Mouse (Mus musculus): ENCODE data around the gene Hyal2. TPM values are rescaled to one million over a fixed set of nuclear protein-coding genes. Genes with fewer than 3 reads are reported as not detected.

The Hyal2 gene
- polyA plus RNA-seq, 1 experiment from 2014 or later: 105 TPM

GRCm38 (mm10) chr9:107534408-107535202, 33.1 kb upstream of the Hyal2 start:
- H3K4me1 ChIP-seq (ENCODE audit: control insufficient read depth, insufficient read depth, low read length): peaks cover 25% of the 10 kb centered on the region
- H3K27ac ChIP-seq (ENCODE audit: low read depth, low read length): peak overlapping the region; percentile 64
- under 1% methylated on average over 40 of the region's 40 CpGs for WGBS (ENCODE audit: insufficient replicate concordance)
- no peaks in the 10 kb centered on the region for H3K9me3 ChIP-seq (replicated peaks; ENCODE audit: control insufficient read depth, low read length)
- H3K4me2 ChIP-seq: peak overlapping the region; percentile 93
- H3K36me3 ChIP-seq (ENCODE audit: control insufficient read depth, insufficient read depth, low read length): 0 out of 2 replicates have a peak, but pooled peaks cover 8% of the 10 kb centered on the region
- peaks cover 4% of the 10 kb centered on the region; the same call in 1 of the 2 replicates for H3K27me3 ChIP-seq (ENCODE audit: control insufficient read depth, insufficient read depth, low read length)
- peak overlapping the region; percentile 94 for H3K9ac ChIP-seq (ENCODE audit: low read depth, low read length)
- peak overlapping the region; percentile 92 for H3K4me3 ChIP-seq (ENCODE audit: low read depth, low read length)
- ATAC-seq (replicated peaks; ENCODE audit: insufficient number of reproducible peaks, low FRiP score, low TSS enrichment): 0 out of 2 replicates have a peak, but pooled peaks have one; percentile 14

GRCm38 (mm10) chr9:107538231-107538630, 29.5 kb upstream of the Hyal2 start:
- Histone ChIP-seq H3K4me3 (ENCODE audit: low read depth, low read length) (no peak overlapping the region), H3K27me3 (ENCODE audit: control insufficient read depth, insufficient read depth, low read length) (no peaks in the 10 kb centered on the region), H3K9me3 (replicated peaks; ENCODE audit: control insufficient read depth, low read length) (no peaks in the 10 kb centered on the region), H3K27ac (ENCODE audit: low read depth, low read length) (no peak overlapping the region), H3K36me3 (ENCODE audit: control insufficient read depth, insufficient read depth, low read length) (0 out of 2 replicates have a peak, but pooled peaks cover 9% of the 10 kb centered on the region), H3K4me1 (ENCODE audit: control insufficient read depth, insufficient read depth, low read length) (peaks cover 40% of the 10 kb centered on the region), H3K4me2 (no peak overlapping the region), H3K9ac (ENCODE audit: low read depth, low read length) (no peak overlapping the region)
- ATAC-seq (replicated peaks; ENCODE audit: insufficient number of reproducible peaks, low FRiP score, low TSS enrichment): no peak
- 95% methylated on average over 7 of the region's 7 CpGs for WGBS (ENCODE audit: insufficient replicate concordance)

- H3K27me3 ChIP-seq (ENCODE audit: control insufficient read depth, insufficient read depth, low read length): no peaks in the 10 kb centered on the region
- 94% methylated on average over 3 of the region's 3 CpGs for WGBS (ENCODE audit: insufficient replicate concordance)
- no peak overlapping the region for H3K27ac ChIP-seq (ENCODE audit: low read depth, low read length)
- H3K4me2 ChIP-seq: no peak overlapping the region
- ATAC-seq (replicated peaks; ENCODE audit: insufficient number of reproducible peaks, low FRiP score, low TSS enrichment): no peak
- no peaks in the 10 kb centered on the region for H3K9me3 ChIP-seq (replicated peaks; ENCODE audit: control insufficient read depth, low read length)
- H3K36me3 ChIP-seq (ENCODE audit: control insufficient read depth, insufficient read depth, low read length): 0 out of 2 replicates have a peak, but pooled peaks cover 9% of the 10 kb centered on the region
- H3K4me3 ChIP-seq (ENCODE audit: low read depth, low read length): no peak overlapping the region
- peaks cover 40% of the 10 kb centered on the region for H3K4me1 ChIP-seq (ENCODE audit: control insufficient read depth, insufficient read depth, low read length)
- no peak overlapping the region for H3K9ac ChIP-seq (ENCODE audit: low read depth, low read length)
Measured at GRCm38 (mm10) chr9:107538711-107539110, 29.0 kb upstream of the Hyal2 start.

- H3K36me3 ChIP-seq (ENCODE audit: control insufficient read depth, insufficient read depth, low read length): 0 out of 2 replicates have a peak, but pooled peaks cover 9% of the 10 kb centered on the region
- no peaks in the 10 kb centered on the region for H3K27me3 ChIP-seq (ENCODE audit: control insufficient read depth, insufficient read depth, low read length)
- H3K9ac ChIP-seq (ENCODE audit: low read depth, low read length): no peak overlapping the region
- no peak overlapping the region for H3K4me2 ChIP-seq
- no peak overlapping the region for H3K4me3 ChIP-seq (ENCODE audit: low read depth, low read length)
- 91% methylated on average over 8 of the region's 8 CpGs for WGBS (ENCODE audit: insufficient replicate concordance)
- ATAC-seq (replicated peaks; ENCODE audit: insufficient number of reproducible peaks, low FRiP score, low TSS enrichment): no peak
- H3K9me3 ChIP-seq (replicated peaks; ENCODE audit: control insufficient read depth, low read length): no peaks in the 10 kb centered on the region
- H3K27ac ChIP-seq (ENCODE audit: low read depth, low read length): no peak overlapping the region
- H3K4me1 ChIP-seq (ENCODE audit: control insufficient read depth, insufficient read depth, low read length): peaks cover 40% of the 10 kb centered on the region
Measured at GRCm38 (mm10) chr9:107539940-107540339, 27.8 kb upstream of the Hyal2 start.

- H3K4me2 ChIP-seq: no peak overlapping the region
- no peak overlapping the region for H3K4me3 ChIP-seq (ENCODE audit: low read depth, low read length)
- WGBS (ENCODE audit: insufficient replicate concordance): 74% methylated on average over 4 of the region's 4 CpGs
- H3K36me3 ChIP-seq (ENCODE audit: control insufficient read depth, insufficient read depth, low read length): 0 out of 2 replicates have a peak, but pooled peaks cover 9% of the 10 kb centered on the region
- no peak overlapping the region for H3K27ac ChIP-seq (ENCODE audit: low read depth, low read length)
- H3K9me3 ChIP-seq (replicated peaks; ENCODE audit: control insufficient read depth, low read length): no peaks in the 10 kb centered on the region
- H3K4me1 ChIP-seq (ENCODE audit: control insufficient read depth, insufficient read depth, low read length): peaks cover 36% of the 10 kb centered on the region
- no peak overlapping the region for H3K9ac ChIP-seq (ENCODE audit: low read depth, low read length)
- H3K27me3 ChIP-seq (ENCODE audit: control insufficient read depth, insufficient read depth, low read length): no peaks in the 10 kb centered on the region
- ATAC-seq (replicated peaks; ENCODE audit: insufficient number of reproducible peaks, low FRiP score, low TSS enrichment): no peak
Measured at GRCm38 (mm10) chr9:107540420-107540819, 27.3 kb upstream of the Hyal2 start.

GRCm38 (mm10) chr9:107541005-107541404, 26.7 kb upstream of the Hyal2 start:
- Histone ChIP-seq H3K4me2 (peak overlapping the region; percentile 73), H3K4me3 (ENCODE audit: low read depth, low read length) (peak overlapping the region; percentile 60), H3K27ac (ENCODE audit: low read depth, low read length) (no peak overlapping the region), H3K36me3 (ENCODE audit: control insufficient read depth, insufficient read depth, low read length) (0 out of 2 replicates have a peak, but pooled peaks cover 9% of the 10 kb centered on the region), H3K9me3 (replicated peaks; ENCODE audit: control insufficient read depth, low read length) (no peaks in the 10 kb centered on the region), H3K27me3 (ENCODE audit: control insufficient read depth, insufficient read depth, low read length) (no peaks in the 10 kb centered on the region), H3K9ac (ENCODE audit: low read depth, low read length) (peak overlapping the region; percentile 11; the same call in 1 of the 2 replicates), H3K4me1 (ENCODE audit: control insufficient read depth, insufficient read depth, low read length) (peaks cover 30% of the 10 kb centered on the region)
- no peak for ATAC-seq (replicated peaks; ENCODE audit: insufficient number of reproducible peaks, low FRiP score, low TSS enrichment)
- WGBS (ENCODE audit: insufficient replicate concordance): 36% methylated on average over 10 of the region's 10 CpGs

GRCm38 (mm10) chr9:107541474-107542351, 26.0 kb upstream of the Hyal2 start, which contains the start of the genes Cyb561d2 and Nprl2:
Gene Cyb561d2, minus strand, starts transcription at chr9:107542193.
Gene Nprl2, plus strand, starts transcription at chr9:107542226.
- H3K4me2 ChIP-seq: peak within 1 kb of the TSS; percentile 73
- H3K36me3 ChIP-seq (ENCODE audit: control insufficient read depth, insufficient read depth, low read length): 0 out of 2 replicates have a peak, but pooled peaks cover 9% of the 10 kb centered on the region
- no peaks in the 10 kb centered on the region for H3K9me3 ChIP-seq (replicated peaks; ENCODE audit: control insufficient read depth, low read length)
- no peak within 1 kb of the TSS for H3K27ac ChIP-seq (ENCODE audit: low read depth, low read length)
- peak within 1 kb of the TSS; percentile 60 for H3K4me3 ChIP-seq (ENCODE audit: low read depth, low read length)
- peaks cover 23% of the 10 kb centered on the region for H3K4me1 ChIP-seq (ENCODE audit: control insufficient read depth, insufficient read depth, low read length)
- peak; percentile 81 for ATAC-seq (replicated peaks; ENCODE audit: insufficient number of reproducible peaks, low FRiP score, low TSS enrichment)
- peak within 1 kb of the TSS; percentile 67 for H3K9ac ChIP-seq (ENCODE audit: low read depth, low read length)
- under 1% methylated on average over 46 of the region's 46 CpGs for WGBS (ENCODE audit: insufficient replicate concordance)
- no peaks in the 10 kb centered on the region for H3K27me3 ChIP-seq (ENCODE audit: control insufficient read depth, insufficient read depth, low read length)

- Histone ChIP-seq H3K9me3 (replicated peaks; ENCODE audit: control insufficient read depth, low read length) (no peaks in the 10 kb centered on the region), H3K4me1 (ENCODE audit: control insufficient read depth, insufficient read depth, low read length) (peaks cover 22% of the 10 kb centered on the region), H3K4me3 (ENCODE audit: low read depth, low read length) (peak overlapping the region; percentile 60), H3K9ac (ENCODE audit: low read depth, low read length) (peak overlapping the region; percentile 67), H3K36me3 (ENCODE audit: control insufficient read depth, insufficient read depth, low read length) (0 out of 2 replicates have a peak, but pooled peaks cover 9% of the 10 kb centered on the region), H3K4me2 (peak overlapping the region; percentile 73), H3K27ac (ENCODE audit: low read depth, low read length) (no peak overlapping the region), H3K27me3 (ENCODE audit: control insufficient read depth, insufficient read depth, low read length) (no peaks in the 10 kb centered on the region)
- 1% methylated on average over 11 of the region's 11 CpGs for WGBS (ENCODE audit: insufficient replicate concordance)
- ATAC-seq (replicated peaks; ENCODE audit: insufficient number of reproducible peaks, low FRiP score, low TSS enrichment): no peak; the same call in 1 of the 2 replicates
Measured at GRCm38 (mm10) chr9:107542352-107542686, 25.4 kb upstream of the Hyal2 start.

All from heart, embryonic 11.5 days (tissue).